Mouse (Mus musculus) lung, embryonic 16.5 days (tissue): ENCODE results near the gene Serpina1e. TPM values are rescaled to one million over a fixed set of nuclear protein-coding genes. Genes with fewer than 3 reads are reported as not detected.
"Not testable (repeated sequence)": the region's sequence is repeated elsewhere in the genome, so short reads cannot be mapped to it uniquely, and the experiment has no call there.

ENCODE experiments used
- ATAC-seq: fragments of 200-750 bp; cut with Nextera tagmentation; 2 replicates; pipeline ENCODE4 v1.8.0; 2017; ENCODE audit warnings: low read depth, mild to moderate bottlenecking, moderate library complexity
- H3K27ac ChIP-seq: fragments of 300-500 bp; sonication (generic); 2 replicates; pipeline ENCODE4 v1.5.1; 2014; ENCODE audit warnings: mild to moderate bottlenecking, control low read depth, low read length
- H3K27me3 ChIP-seq: fragments of 300-500 bp; sonication (generic); 2 replicates; pipeline ENCODE4 v1.6.1; 2014; ENCODE audit warnings: low read depth, low read length, mixed read lengths; ENCODE audit not compliant: control insufficient read depth, insufficient read depth
- H3K36me3 ChIP-seq: fragments of 300-500 bp; sonication (generic); 2 replicates; pipeline ENCODE4 v1.6.1; 2014; ENCODE audit warnings: low read length; ENCODE audit not compliant: control insufficient read depth, insufficient read depth
- H3K4me1 ChIP-seq: fragments of 300-500 bp; sonication (generic); replicated peaks from 2 replicates; pipeline ENCODE4 v1.6.1; 2014; ENCODE audit warnings: low read length, mixed read lengths; ENCODE audit not compliant: control insufficient read depth, insufficient read depth
- H3K4me2 ChIP-seq: fragments of 300-500 bp; sonication (generic); 2 replicates; pipeline ENCODE4 v1.6.1; 2014; ENCODE audit warnings: low read depth, low read length, control low read depth
- H3K4me3 ChIP-seq: fragments of 300-500 bp; sonication (generic); 2 replicates; pipeline ENCODE4 v1.5.1; 2014; ENCODE audit warnings: mild to moderate bottlenecking, low read length, control low read depth
- H3K9ac ChIP-seq: fragments of 300-500 bp; sonication (generic); 2 replicates; pipeline ENCODE4 v1.6.1; 2014; ENCODE audit warnings: low read length, control low read depth
- H3K9me3 ChIP-seq: fragments of 300-500 bp; sonication (generic); 2 replicates; pipeline ENCODE4 v1.6.1; 2016; ENCODE audit warnings: low read length; ENCODE audit not compliant: control insufficient read depth
- WGBS: fragments of 180-500 bp; shearing (Covaris S2); extraction: QIAGEN DNeasy Blood & Tissue Kit; methylation state at CpG from one replicate; pipeline ENCODE4 v1.1.7; 2014; 5-methylcytosine and 5-hydroxymethylcytosine counted together
- polyA plus RNA-seq: library from polyadenylated mRNA; unstranded; fragments of >200 nt; fragmentation: Nextera tagmentation; extraction: Ambion mirVana; gene quantifications from 2 replicates; pipeline ENCODE4 v1.2.1, GENCODE M21; 2015

Serpina1e gene
- polyA plus RNA-seq, 1 experiment from 2014 or later, result 0.85 TPM

DNA sequence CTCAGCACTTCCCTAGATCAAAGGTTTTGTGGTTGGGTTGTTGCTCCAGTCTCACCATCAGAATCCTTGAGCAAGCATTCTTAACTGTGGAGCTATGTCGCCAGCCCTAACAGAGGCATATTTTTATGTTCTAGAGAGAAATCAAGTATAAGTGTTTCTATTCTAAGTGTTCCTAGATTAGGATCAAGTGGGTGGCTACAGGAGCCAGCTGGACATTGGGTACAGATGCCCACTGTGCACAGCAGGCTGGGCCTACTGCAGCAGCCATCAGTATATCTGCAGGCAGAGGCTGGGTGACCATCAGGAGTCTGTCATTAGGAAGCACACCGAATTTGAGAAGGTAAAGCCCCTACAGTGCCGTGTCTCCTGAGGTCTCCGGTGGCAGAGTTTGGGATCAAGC is 12.3 kb upstream of the Serpina1e start:
- Histone ChIP-seq H3K4me1 (no peaks in the 10 kb centered on the region), H3K4me3 (no peak overlapping the region), H3K9ac (no peak overlapping the region), H3K27me3 (no peaks in the 10 kb centered on the region), H3K36me3 (no peaks in the 10 kb centered on the region), H3K4me2 (no peak overlapping the region), H3K27ac (no peak overlapping the region), H3K9me3 (no peaks in the 10 kb centered on the region; the same call in 1 of the 2 replicates)
- WGBS, result 78% methylated on average over 4 of the region's 4 CpGs
- no peak for ATAC-seq

GRCm38 (mm10) chr12:103969577-103970116 is 10.9 kb upstream of the Serpina1e start:
- no peak for ATAC-seq
- H3K4me3 ChIP-seq, result no peak overlapping the region
- H3K27me3 ChIP-seq, result no peaks in the 10 kb centered on the region
- no peaks in the 10 kb centered on the region for H3K4me1 ChIP-seq
- no peak overlapping the region for H3K27ac ChIP-seq
- no peaks in the 10 kb centered on the region; the same call in 1 of the 2 replicates for H3K9me3 ChIP-seq
- H3K9ac ChIP-seq, result no peak overlapping the region
- 83% methylated on average over 9 of the region's 9 CpGs for WGBS
- no peak overlapping the region for H3K4me2 ChIP-seq
- no peaks in the 10 kb centered on the region for H3K36me3 ChIP-seq

- no peaks in the 10 kb centered on the region; the same call in 1 of the 2 replicates for H3K9me3 ChIP-seq
- WGBS, result 54% methylated on average over 3 of the region's 3 CpGs
- ATAC-seq, result no peak
- no peak overlapping the region for H3K4me2 ChIP-seq
- no peaks in the 10 kb centered on the region for H3K27me3 ChIP-seq
- H3K27ac ChIP-seq, result no peak overlapping the region
- no peaks in the 10 kb centered on the region for H3K4me1 ChIP-seq
- no peaks in the 10 kb centered on the region for H3K36me3 ChIP-seq
- H3K9ac ChIP-seq, result no peak overlapping the region
- H3K4me3 ChIP-seq, result no peak overlapping the region
Observed at GRCm38 (mm10) chr12:103966761-103967160, 8.0 kb upstream of the Serpina1e start.

DNA sequence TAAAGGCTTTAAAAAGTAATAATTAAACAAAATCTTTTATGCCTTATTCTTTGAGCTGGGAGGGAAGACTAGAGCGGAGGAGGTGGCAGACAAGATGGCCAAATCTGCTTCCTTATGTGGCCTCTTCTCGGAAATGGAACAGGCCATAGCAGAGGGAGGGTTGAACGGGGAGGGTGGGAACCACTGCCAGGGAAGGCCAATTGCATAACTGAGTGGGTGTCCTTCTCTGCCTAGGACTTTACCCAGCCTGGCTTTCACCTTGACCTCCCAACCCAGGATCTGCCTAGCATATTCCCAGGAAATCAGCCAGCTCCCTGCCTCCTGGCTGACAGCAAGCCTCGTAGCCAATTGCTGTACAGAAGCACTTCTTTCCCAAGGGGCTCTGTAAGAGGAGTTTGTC is 4.5 kb upstream of the Serpina1e start:
- ATAC-seq, result no peak
- H3K27ac ChIP-seq, result no peak overlapping the region
- WGBS, result 75% methylated on average over 4 of the region's 4 CpGs

DNA sequence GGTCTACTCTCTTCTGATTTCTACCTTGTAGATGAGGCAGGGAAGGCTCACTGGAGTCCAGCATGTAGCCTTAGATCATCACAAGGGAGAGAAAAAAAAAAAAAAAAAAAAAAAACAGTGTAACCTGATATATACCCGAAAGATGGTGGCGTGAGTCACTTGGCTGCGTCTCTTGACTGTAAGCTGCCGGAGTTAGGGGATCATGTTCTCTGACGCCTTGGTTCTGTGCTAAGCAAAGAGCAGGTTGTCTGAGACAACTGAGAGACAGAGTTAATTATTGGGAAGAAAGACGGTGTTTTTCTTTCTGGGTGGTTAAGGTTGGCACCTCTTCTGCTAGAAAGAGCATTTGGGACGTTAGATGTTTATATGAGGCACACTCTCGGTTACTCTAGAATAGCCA is 4.1 kb upstream of the Serpina1e start:
- H3K27me3 ChIP-seq, result no peaks in the 10 kb centered on the region
- H3K9ac ChIP-seq, result no peak overlapping the region
- no peaks in the 10 kb centered on the region for H3K36me3 ChIP-seq
- no peak overlapping the region for H3K27ac ChIP-seq
- H3K9me3 ChIP-seq, result no peaks in the 10 kb centered on the region; the same call in 1 of the 2 replicates
- no peaks in the 10 kb centered on the region for H3K4me1 ChIP-seq
- no peak for ATAC-seq
- WGBS, result 57% methylated on average over 8 of the region's 8 CpGs
- no peak overlapping the region for H3K4me2 ChIP-seq
- H3K4me3 ChIP-seq, result no peak overlapping the region

More for the DNA sequence above, 4.5 kb upstream of the Serpina1e start:
- H3K4me1 ChIP-seq, result no peaks in the 10 kb centered on the region
- H3K9ac ChIP-seq, result no peak overlapping the region
- H3K4me3 ChIP-seq, result no peak overlapping the region
- no peaks in the 10 kb centered on the region for H3K27me3 ChIP-seq
- H3K36me3 ChIP-seq, result no peaks in the 10 kb centered on the region
- no peaks in the 10 kb centered on the region; the same call in 1 of the 2 replicates for H3K9me3 ChIP-seq
- no peak overlapping the region for H3K4me2 ChIP-seq

DNA sequence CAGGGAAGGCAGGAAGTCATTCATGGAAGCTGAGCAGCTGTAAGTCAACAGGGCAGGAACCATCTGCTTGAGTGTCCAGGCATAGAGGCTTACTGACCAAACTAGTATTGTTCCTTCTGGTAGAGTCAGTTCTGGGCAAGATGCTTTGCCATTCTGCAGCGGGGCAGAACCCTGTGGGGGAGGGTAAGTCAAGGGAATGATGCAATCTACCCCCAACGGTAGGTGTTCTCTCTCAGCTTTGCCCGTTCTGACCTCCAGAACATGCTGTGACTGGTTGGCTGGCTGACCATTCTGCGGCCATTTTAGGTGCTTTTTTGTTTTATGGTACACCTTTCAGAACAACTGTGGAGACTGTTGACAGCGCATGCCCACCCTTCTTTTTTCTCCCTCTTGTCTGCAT is 3.6 kb upstream of the Serpina1e start:
- Histone ChIP-seq H3K9ac (no peak overlapping the region), H3K4me3 (no peak overlapping the region), H3K36me3 (no peaks in the 10 kb centered on the region), H3K27ac (no peak overlapping the region), H3K9me3 (no peaks in the 10 kb centered on the region), H3K27me3 (no peaks in the 10 kb centered on the region), H3K4me2 (no peak overlapping the region), H3K4me1 (no peaks in the 10 kb centered on the region)
- no peak for ATAC-seq
- 81% methylated on average over 5 of the region's 5 CpGs for WGBS

DNA sequence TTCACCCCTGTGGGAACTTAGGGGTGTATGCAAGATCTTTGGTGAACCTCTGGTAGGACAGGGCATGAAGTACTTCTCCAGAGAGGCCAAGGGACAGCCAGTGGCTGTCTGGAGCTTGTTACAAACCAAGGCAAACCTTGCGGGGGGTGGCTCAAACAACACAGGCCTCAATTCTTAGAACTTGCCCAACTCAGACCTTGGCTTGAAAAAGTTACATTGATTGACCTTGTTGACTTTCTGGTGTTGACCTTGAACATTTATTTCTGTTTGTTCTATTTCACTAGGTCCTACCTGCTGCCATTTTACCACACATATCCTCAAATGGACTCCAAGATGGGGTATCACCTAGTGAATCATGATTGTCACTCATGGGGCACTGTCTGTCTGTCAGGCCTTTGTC is 2.9 kb upstream of the Serpina1e start:
- no peak overlapping the region for H3K4me3 ChIP-seq
- no peak overlapping the region for H3K4me2 ChIP-seq
- H3K27ac ChIP-seq, result no peak overlapping the region
- ATAC-seq, result no peak
- H3K9me3 ChIP-seq, result no peaks in the 10 kb centered on the region
- 92% methylated on average over 1 of the region's 1 CpGs for WGBS
- no peak overlapping the region for H3K9ac ChIP-seq
- H3K27me3 ChIP-seq, result no peaks in the 10 kb centered on the region
- H3K4me1 ChIP-seq, result no peaks in the 10 kb centered on the region
- H3K36me3 ChIP-seq, result no peaks in the 10 kb centered on the region

- not testable (repeated sequence) for ATAC-seq, H3K4me2 ChIP-seq, H3K9ac ChIP-seq, H3K27ac ChIP-seq, H3K4me3 ChIP-seq, H3K27me3 ChIP-seq, H3K36me3 ChIP-seq, H3K9me3 ChIP-seq, H3K4me1 ChIP-seq
- 66% methylated on average over 2 of the region's 2 CpGs for WGBS
Observed at GRCm38 (mm10) chr12:103956555-103956954, 2.2 kb downstream of the Serpina1e start.

- H3K27me3 ChIP-seq, H3K4me2 ChIP-seq, H3K9ac ChIP-seq, H3K4me3 ChIP-seq, ATAC-seq, H3K4me1 ChIP-seq, H3K36me3 ChIP-seq, H3K27ac ChIP-seq, H3K9me3 ChIP-seq: not testable (repeated sequence)
- 73% methylated on average over 3 of the region's 3 CpGs for WGBS
Observed at GRCm38 (mm10) chr12:103952972-103953371, 5.8 kb downstream of the Serpina1e start.

DNA sequence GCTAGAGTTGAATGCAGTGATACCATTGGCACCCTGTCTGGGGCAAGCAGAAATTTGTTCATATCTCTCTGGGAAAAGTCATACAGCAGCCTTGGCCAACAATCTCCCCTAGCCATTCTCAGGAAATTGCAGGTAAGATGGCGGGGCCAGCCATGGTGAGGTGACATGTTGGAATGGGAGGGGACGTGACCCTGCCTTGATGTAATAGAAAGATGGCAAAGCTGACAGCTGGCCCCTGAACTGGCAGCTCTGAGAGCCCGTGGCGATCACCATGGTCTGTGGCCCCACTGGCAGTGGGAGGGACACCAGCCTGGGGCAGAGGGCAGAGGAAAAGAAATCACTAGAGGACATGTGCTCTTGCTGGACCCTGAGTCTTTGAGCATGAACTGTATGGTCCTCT is 12.5 kb downstream of the Serpina1e start:
- Histone ChIP-seq H3K27ac (no peak overlapping the region), H3K9me3 (no peaks in the 10 kb centered on the region), H3K27me3 (no peaks in the 10 kb centered on the region), H3K9ac (no peak overlapping the region), H3K4me3 (no peak overlapping the region), H3K4me2 (no peak overlapping the region), H3K4me1 (no peaks in the 10 kb centered on the region), H3K36me3 (no peaks in the 10 kb centered on the region)
- ATAC-seq, result no peak
- 79% methylated on average over 4 of the region's 4 CpGs for WGBS
